Mouse (Mus musculus) embryonic stem cell, embryonic (primary cell): Measurements from ENCODE around the gene Poc5.

Source experiments
- CTCF ChIA-PET, 4 experiments: fragments of 300-600 bp in 2 of 4; fragments of 350-600 bp in 2 of 4; sonication (Branson Sonifier 250); formaldehyde crosslinking; loops; one replicate each; lab custom pipeline; 2022; ENCODE audit warnings: inconsistent platforms in 2 of 4; lab: Charles Lee
- POLR2A ChIA-PET, 4 experiments: fragments of 300-600 bp in 2 of 4; fragments of 350-600 bp in 2 of 4; sonication (Branson Sonifier 250); formaldehyde crosslinking; loops; one replicate each; lab custom pipeline; 2022; ENCODE audit warnings: antibody characterized with exemption in 4 of 4, inconsistent platforms in 1 of 4; lab: Charles Lee

The Poc5 gene

DNA sequence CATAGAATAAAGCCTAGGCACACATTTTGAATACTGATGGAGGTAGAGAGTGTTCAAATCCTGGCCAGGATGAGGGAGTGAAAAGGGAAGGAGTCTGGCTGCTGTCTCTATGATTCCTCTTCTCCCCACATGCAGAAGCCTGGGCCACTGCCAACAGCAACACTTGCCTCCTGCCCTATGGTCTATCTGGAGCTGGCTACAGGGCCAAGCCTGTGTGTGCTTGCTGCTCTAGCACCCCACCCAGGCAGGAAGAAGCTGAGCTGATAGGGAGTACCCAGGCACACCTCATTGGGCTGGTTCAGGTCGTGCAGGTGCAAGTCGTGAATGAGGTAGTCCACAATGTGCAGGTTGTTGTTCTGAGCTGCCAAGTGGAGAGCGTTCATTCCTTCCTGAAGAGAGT lies 66.2 kb downstream of the Poc5 start:
- ChIA-PET CTCF (no interaction called here), POLR2A (no interaction called here)

DNA sequence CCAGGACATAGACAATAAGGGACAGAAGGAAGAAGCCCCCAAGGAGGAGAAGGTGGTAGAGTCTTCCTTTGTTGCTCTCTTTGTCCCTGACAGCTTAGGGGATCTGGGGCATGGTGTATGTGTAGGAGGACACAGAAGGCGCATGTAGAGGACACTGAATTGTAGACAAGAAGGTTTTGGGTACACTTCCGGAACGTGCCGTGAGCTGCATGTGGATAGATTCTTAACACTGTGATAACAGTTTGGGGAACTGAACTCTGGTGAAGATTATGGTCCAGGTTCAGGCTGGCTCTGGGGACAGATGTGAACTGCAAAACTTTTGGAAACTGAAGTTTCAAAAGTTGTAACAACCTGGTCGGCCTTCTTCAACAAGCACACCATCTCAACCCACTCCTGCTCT lies 69.5 kb downstream of the Poc5 start:
- ChIA-PET CTCF (no interaction called here), POLR2A (no interaction called here)

DNA sequence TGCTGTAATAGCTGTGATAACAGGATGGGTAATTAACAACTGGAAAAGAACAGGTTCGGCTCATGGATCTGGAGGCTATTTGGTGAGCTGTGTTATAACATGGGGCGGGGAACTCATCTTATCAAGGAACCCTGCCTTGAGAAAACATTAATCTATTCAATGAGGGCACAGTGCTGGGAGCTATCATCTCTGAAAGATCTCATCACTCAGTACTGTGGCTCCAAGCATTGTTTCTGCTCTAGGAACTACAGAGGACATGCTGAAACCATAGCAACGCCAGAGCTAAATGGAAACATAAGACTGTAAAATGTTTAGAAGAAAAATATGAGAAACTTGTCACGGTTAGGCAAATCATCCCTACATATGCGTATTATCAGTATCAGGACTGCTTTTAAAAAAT lies 69.9 kb downstream of the Poc5 start:
- ChIA-PET CTCF (no interaction called here), POLR2A (no interaction called here)

DNA sequence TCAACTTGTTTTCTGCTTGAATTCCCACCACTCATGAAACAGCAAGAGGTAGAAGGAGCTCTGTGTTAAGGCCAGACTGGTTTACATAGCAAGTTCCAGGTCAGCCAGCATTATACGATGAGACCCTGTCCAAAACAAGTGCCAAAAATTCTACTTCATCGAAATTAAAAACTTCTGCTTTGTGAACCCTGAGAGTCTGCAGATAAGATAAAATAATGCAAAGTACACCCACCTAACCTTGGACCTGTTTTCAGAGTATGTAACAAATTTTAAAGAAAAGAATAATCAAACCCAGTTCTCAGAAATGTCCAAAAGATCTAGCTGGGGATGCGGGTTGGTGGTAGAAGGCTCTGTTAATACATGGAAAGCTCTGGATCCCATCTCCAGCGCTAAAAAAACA lies 70.5 kb downstream of the Poc5 start:
- ChIA-PET CTCF (interaction anchor here in 1 of 4 experiments (0.6 kb wide), 1 partner anchor 999 kb away, joined by 3 read pairs; no protein-coding TSS in a partner anchor), POLR2A (interaction anchor here in 1 of 4 experiments (0.6 kb wide), 1 partner anchor 216 kb away, joined by 3 read pairs; no protein-coding TSS in a partner anchor)

DNA sequence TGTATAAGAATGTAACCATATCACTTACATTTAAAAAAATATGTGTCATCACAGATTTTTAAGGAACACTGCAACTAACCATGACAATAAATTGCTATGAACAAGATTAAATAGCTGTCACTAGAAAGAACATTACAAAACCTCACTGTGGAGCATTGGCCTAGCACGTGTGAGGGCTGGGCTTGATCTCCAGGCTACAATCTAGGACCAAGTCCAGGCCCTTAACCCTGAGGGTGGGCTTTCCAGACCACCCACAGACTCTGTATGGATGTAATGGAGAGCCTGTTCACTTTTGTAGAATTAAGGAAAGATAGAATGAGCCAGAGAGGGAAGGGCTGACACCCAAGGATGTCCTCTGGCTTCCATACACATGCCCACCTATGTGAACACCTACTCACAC lies 74.5 kb downstream of the Poc5 start:
- ChIA-PET CTCF (interaction anchor here in 1 of 4 experiments (0.6 kb wide), 1 partner anchor 797 kb away, joined by 3 read pairs; no protein-coding TSS in a partner anchor), POLR2A (no interaction called here)

DNA sequence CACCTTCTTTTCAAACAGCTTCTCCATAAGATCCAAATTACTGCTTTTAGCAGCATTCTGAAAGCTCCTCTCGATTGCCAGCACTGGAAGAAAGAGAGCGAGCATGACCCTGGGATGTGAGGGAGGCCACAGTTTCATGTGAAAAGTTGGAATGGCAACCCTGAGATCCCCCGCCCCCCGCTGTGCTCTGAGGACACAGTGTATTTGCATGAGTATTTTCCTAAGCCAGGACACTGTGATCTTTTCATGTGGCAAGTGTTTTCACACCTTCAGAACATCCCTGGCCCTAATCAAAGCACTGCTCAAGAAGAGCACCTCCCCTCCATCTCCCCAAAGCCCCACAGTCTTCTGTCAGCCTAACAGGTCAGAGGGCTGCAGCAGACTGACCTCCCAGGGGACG lies 77.2 kb downstream of the Poc5 start:
- CTCF ChIA-PET, result interaction anchor here in 2 of 4 experiments (0.7 to 1.0 kb wide), 2 partner anchors 9 to 906 kb away, joined by 3 to 7 read pairs; no protein-coding TSS in a partner anchor
- POLR2A ChIA-PET, result interaction anchor here in 1 of 4 experiments (0.8 kb wide), 1 partner anchor 41 kb away, joined by 6 read pairs; no protein-coding TSS in a partner anchor
